Mouse (Mus musculus) frontal cortex, postnatal 36 days (tissue): Measurements from ENCODE around the gene Mcf2l.

Experiments
- DNase-seq, 2 experiments: peaks; one replicate each; pipeline ENCODE4 v3.0.0; 2022; ENCODE audit warnings: low spot score in 2 of 2

The Mcf2l gene

DNA sequence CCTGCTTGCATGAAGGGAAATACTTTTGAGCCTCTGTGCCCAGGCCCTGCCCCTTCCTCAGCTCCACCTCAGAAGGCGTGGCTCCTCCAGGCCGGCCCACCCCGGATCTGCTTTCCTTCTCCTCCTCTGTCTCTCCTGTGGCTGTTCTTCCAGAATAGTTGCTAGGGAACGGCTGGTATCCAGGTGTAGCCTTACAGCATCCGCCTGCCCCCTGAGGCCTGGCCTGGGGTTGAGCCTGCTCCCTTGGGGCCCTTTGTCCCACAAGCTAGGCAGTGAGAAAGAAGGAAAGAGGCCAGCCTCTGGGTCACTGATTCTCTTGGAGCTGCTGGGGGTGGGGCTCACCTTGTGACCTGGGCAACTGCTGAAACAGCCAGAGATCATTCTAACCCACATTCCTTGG is 38.4 kb downstream of the Mcf2l start:
- DNase-seq, result no peak

DNA sequence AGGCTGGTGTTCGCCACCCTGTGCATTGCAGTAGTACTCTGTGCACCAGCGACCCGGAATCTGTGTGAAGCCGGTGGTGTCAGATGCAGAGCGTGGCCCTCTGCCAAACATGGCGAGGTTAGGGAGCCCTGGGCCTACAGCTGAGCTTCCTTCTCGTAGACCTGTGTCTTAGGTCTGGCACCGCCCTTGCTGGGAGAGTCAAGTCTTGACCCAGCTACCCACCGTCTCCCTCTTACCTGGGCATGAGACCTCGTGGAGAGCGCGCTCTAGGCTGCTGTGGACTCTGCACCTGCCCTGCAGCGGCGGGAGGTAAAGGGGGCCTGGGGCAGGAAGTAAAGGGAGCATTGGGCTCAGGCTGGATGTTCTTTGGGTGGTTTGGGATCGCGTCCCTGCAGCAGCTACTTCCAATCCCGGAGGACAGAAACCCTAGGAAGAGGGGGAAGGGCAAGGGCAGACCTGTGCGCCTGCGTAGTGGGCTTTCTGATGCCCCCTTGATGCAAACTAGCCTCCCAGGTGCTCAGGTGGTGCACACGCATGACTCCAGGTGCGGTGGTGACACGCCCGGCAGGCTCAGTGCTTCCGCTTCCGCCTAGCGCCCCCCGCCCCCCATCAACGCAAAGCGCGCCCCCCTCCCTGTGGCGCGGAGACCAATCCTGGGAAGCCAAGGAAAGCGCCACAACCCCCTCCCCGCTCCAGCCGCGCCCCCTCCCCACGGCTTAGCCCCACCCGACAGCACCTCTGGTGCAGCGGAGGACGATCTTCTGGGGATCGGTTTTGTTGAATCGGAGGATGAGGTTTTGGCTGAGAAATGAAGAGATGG is 41.8 kb downstream of the Mcf2l start:
- peak; percentile 47 to 57 for DNase-seq

DNA sequence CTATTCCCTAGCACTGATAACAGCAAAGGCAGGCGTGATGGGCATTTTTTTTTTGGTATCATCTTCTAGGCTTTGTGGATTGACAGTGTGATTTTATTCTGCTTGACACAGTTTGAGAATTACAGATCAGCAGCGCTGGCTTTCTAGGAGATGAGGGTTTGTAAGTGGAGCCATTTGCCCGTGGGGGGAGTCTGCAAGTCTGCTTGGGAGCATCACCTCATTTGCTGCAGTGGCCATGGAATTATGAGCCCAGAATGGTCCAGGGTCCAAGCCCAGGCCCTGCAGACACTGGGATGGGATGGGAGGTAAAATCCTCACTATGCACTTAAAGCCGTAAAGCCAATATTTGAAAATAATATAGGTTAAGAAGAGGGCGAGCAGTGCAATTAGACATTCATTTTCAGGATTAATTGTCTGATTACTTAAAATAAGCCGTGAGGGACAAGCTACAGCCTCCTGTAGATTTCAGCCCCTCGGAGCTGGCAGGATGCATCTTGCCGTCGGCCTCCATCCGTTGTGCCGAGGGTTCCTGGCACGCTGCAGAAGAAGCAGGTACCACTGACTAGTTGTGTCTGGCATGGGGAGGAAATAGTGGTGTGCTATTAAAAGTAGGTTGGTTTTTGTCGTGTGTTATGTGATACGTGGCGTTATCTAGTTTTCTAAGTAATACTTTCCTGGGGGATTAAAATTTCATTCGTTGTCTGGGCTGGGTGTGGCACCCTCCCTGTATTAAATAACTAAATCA is 42.7 kb downstream of the Mcf2l start:
- DNase-seq, result peak in 1 of 2 experiments; percentile 34

DNA sequence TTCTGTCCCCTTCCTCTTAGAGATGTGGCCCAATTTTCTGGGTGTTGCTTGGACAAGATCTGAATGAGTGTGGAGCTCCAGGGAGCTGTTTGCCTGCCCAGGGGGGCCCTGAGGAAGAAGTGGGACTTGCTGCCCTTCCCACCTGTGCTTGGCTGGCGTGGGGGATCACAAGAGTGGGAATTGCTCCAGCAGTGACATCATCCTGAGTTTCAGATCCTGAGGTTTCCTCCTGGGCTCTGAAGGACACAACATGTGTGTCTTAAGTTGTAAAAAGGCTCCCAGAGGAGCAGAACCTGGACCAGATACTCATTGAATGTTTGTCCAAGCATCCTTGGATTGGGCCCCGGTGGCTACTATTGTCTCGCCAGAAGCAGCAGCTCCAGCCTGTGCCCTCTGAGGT is 43.4 kb downstream of the Mcf2l start:
- DNase-seq, result peak; percentile 43 to 45

DNA sequence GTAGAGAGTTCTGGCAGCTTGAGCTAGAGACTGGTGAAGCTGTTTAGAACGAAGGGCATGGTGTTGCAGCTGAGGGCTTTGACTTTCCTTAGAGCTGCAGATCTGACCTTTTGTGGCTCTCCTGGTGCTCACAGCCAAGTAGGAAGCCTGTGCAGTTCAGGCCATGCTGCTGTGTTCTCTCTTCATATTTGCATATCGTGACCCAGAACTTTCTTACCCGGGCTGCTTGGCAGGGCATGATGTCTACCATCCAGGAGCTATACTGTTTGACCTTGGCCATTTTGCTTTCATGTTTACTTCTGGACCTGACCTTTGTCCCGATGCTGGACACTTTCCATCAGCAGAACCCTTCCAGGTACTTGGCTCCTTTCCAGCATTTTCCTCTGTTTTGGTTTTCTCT is 44.2 kb downstream of the Mcf2l start:
- no peak for DNase-seq

DNA sequence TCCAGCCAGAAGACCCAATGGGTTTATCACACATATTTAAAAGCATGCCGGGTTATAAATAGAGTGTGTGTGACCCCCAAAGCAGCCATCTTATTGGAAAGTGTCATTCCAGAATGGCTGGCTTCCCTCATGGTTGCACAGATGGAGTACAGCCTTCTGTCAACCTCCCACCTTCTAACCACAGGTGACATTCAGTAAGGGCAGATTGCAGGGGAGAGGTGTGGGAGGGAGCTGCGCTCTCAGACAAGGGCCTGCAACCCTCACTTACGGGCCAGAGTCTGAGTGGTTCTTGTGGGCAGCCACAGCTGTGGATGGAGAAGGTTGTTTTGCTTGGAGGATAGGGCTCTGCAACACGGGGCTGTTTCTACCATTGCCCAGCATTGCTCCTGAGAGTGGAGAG is 47.0 kb downstream of the Mcf2l start:
- DNase-seq, result no peak

DNA sequence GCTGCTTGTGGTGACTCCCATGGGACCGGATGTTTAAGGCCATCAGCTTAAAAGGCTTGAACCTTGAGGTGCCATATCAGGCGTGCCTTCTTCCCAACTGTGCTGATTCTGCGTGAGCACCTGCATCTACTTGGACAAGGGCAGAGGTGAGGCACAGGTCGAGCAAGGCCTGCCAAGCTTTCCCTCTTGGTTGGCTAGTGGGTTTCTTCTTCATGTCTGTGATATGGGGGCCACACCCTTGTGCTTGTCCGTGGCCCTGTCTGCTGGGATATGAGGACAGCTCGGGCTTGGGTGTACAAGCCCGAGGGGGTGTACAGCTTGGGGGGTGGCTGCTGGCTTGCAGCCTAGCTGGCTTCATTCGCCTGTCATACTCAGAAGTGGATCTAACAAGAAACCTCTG is 51.4 kb downstream of the Mcf2l start:
- no peak for DNase-seq

DNA sequence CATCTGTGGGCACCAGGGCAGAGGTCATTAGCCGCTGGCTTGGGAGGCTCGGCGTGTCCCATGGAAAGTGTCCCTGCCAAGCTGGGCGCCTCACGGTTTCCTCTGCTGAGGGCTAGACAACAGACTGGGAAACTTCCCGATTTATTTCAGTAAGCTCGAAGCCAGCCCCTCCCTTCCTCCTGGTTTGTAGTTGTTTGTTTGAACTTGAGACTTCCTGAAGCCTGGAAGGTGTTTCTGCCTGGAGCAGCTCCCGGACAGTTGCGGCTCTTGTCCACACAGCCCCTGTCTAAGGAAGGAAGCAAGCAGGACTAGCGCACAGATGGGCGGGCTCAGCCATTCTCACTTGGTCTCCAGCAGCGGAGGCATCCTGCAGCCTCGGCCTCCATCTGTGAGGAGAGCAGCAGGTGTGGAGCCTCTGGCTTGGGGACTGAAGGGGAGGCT is 52.4 kb downstream of the Mcf2l start:
- DNase-seq, result no peak

DNA sequence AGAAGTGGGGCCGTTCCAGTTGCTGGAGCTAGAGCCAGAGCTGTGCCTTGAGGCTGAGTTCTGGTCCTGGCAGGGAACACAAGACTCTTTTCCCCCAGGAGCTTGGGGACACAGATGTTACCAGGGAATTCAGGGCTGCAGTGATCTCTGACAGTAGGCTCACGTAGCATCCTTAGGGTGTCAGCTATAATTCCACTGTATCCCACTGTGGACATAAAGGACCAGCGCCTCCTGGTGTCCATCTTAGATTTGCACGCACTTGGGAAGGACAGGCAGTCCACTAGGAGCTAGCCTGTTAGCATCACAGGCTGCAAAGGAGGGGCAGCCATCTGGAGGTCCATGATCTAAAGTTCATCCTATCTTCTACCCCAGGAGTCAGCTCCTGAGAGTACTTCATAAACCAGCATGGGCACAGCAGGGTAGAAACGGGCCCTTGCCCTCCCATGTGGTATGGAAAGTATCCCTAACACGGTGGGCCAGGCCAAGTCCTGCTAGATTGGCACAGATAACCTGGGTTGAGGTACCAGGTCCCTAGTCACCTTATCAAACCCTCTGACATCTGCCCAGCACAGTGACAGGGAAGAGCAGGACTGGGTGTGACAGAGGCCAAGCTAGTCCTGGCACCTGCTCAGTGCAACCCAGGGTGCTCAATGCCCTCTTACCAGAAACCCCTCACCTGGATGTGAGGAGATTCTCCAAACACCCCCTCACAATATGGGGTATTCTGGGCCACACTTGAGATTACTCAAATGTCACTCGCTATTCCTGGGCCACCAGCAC is 53.8 kb downstream of the Mcf2l start:
- DNase-seq, result peak; percentile 42 to 65

DNA sequence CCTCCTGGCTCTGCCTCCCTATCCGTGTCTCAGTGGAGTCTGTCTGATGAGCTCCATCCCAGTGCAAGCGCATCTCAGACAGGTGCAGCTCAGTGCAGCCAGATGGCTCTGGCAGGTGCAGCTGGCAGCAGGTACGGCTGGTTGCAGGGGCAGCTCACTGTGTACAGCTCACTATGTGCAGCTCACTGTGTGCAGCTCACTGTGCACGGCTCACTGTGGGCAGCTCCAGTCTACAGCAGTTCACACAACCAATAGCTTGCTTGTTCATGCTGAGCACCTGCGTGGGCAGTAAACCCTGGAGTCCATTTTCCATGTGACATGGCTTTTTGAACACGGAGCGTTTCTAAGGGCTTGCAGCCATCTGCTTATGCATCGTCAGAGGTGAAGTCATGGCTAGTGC is 54.4 kb downstream of the Mcf2l start:
- no peak for DNase-seq

DNA sequence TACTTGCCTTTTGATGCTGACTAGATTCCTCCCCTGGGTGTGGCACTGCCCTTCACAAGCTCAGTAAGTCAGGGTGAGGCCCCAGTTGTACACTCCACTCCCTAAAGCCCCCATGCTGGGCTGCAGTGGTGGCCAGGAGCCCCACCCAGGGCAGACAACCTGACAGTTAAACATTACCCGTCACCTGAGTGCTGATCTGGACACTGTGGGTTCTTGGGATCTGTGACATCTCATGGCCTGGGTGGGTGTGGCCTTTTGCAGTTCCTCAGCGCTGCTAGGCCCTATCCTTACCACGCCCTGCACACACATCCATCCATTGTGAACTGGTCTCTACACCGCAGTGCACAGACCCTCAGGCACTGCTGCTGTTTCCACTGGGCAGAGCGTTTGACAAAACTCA is 55.3 kb downstream of the Mcf2l start:
- no peak for DNase-seq

DNA sequence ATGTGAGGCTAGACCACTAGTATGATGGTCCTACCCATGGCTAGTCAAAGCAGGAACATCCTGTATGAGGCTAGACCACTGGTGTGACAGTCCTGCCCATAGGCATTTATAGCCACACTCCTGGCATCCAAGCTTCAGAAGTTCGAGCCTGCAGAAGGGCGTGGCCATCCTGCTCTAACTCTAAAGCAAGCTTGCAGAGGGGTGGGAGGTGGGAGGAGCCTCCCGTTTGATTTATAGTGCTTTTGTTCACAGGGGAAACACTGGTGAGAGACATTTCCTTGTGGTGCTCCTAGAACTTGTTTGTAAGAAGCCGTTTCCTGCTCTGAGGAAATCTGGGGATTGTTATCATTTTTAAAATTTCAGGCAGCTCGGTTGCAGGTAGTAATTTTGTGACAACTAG is 56.7 kb downstream of the Mcf2l start:
- DNase-seq, result no peak

DNA sequence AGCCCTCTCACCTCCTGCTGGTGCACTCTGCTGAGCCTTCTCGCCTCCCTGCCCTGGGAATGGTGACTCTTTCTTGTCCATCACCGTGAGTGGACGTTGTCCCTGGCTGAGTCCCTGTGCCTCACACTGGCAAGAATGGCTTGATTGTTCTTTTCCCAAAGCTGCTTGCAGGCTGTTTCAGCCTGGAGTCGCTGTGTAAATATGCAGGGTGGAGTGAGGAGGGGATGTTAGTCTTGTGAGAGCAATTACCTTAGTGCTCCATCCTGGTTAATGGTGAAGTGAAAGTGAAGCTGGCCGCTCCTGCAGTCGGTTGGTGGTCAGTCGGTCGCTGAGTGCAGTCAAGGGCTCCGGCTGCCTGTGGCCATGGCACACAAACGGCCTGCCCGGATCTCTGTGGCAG is 57.8 kb downstream of the Mcf2l start:
- DNase-seq, result no peak

DNA sequence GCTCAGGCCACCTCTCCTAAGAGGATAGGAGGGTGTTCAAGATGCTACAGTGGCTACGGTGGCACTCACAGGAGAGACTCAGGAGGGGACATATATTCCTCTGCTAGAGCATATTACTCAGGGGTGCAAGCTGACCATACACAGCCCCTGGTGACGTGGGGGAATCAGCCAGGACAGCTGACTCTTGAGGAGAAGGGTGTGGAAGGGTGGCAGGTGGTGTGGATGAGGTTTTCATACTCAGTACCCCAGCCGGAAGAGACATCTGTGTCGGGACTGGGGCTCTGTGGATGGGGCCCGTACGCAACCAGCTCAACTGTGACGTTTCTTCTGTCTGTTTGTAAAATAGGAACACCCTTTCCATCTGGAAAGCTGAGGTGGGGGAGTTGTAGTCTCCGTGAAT is 58.9 kb downstream of the Mcf2l start:
- no peak for DNase-seq

DNA sequence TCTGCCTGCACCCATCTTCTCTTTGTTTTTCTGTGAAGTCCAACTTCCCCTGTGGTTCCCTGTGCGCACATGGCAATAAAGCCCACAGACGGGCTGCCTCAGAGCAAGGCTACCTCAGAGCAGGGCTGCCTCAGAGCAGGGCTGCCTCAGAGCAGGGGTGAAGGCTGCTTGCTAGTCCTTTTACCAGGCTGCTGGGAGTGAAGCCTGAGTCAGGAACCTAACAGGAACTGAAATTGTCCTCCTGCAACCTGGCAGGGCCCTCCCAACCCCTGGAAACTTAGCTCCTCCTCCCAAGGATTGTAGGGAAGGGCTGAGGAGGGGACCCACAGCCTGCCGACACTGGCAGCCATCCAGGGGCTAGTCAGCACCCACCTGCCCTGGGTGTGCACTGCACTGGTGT is 60.2 kb downstream of the Mcf2l start:
- no peak for DNase-seq

DNA sequence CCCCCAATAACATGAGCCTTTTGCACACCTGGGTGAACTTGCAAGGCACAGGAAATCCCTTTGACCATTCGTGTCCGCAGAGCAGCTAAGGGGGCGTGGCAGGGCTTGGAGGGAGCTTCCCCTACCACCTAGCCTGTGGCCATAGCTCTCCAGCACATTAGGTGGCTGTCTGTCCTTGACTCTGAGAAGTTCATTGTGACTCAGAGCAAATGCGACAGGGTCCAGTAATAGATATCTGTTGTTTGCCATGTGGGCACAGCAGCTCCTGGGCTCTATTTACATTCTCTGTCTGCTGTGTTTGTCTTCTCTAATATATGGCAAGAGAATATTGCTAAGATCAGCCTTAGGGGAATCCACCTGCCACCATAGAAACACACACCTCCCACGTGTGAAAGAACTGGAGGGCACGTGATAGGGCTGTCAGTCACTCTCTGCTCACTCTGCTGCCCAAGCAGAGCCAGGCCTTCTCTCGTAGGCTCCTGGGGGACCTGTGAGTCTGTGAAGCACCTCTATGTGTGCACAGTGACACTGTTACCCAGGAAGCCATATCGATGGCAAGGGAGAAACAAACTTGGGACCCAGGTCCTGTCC is 60.9 kb downstream of the Mcf2l start:
- DNase-seq, result no peak

DNA sequence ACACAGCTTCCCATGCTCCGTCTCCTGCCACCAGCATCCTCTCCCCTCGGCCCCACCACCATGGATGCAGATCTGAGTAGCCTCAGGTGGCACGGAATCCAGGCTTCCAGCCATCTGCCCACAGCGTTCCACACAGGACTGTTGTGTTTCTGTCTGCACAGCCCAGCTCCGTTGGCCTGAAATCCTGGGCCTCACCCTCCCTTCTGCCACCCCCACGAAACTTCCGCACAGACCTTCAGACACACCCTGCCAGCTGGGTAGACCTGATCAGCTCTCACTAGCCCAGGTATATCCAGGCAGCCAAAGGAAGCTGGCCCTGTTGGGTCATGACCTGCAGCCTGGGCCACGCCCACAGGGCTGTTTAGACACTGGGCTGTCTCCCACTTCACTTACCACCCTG is 66.9 kb downstream of the Mcf2l start:
- DNase-seq, result no peak

DNA sequence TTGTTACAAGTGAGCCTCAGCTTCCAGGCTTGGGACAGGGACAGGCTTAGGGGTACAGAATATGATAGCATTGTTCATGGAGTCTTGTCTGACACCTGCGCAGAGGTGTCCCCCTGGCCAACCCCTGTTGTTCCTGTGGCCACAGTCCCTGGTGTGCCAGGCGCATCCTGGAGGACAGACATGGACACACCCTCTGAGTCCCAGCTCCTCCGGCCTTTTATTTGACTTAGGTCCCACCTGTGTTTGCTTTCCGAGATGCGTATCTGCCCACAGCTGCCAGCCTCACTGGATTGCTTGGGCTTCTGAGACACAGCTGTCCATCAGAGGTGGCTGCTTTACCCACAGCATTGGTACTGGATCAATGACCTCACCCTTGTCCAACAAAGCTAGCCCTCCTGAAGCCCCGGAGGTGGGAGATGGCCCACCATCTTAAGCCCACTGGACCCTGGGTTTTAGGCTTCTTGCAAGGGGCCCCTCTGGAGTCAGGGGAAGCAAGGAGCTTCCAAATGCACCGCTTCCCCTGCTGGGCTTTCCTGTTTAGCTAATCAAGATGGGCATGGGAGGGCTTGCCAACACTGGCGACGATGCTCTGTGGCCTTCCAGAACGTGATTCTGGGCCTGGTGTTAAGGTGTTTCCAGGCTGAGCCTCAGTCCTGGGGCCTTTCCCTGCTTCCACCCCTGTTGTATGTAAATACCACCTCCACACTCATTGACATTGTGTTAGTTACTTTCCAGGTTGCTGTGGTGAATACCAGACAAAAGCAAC is 67.7 kb downstream of the Mcf2l start:
- DNase-seq, result no peak

DNA sequence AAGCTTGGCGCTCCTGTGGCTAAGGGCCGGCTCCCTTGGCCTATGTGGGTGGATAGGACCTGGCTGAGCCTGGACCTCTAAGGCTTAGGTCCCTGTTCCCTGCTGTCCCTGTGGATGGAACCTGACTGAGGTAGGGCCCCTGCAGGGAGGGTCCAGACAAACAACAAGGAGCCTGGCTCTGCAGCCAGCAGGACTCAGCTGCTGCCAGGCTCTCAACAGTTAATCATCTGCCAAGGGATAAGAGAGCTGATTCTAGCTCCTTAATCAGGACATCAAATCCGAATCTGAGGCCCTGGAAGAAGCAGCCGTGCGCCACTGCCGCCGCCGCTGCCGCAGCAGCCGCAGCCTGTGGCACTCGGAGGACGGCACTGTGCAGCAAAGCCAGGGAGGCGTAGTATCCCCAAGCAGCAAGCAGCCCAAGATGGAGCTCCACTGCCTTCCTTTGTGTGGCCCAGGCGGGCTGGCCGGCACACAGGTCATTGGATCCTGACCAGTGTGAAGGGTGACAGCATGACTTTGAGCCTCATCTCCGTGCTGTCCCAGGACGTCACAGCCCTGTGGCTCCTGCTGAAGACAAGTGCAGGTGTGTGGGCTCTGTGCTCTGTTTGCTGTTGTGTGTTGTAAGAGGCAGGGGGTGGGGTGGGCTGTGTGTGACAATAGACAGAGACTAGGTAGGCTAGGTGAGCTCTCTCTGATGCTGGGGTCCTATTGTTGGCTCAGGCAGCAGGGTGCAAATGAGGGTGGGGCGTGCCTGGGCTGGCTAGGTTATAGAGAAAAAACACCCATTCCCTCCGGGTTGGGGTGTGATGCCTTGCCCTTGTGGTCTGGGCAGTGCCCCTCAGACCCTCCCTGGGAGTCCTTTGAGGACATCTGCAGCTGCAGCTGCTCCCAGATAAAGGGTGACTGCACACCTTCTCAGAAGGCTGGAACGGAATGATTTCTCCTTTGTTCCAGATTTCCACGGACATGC is 74.3 kb downstream of the Mcf2l start:
- no peak for DNase-seq

DNA sequence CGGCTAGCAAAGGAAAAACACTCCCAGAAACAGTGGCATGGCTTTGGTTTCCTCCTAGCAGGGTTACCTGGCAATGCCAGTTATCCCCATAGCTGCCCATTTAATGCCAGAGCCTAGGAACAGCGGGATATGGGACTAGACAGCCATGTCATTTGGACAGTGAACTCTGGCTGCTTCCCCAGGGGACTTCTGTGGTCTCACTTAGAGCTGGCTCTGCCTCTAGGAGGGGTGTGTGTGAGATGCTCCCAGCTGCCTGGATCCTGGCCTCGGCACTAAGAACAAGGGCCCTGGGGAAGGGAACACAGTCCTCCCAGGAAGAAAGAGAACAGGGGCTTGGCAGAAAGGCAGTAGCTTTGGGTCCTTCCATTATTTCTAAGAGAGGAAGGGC is 75.0 kb downstream of the Mcf2l start:
- no peak for DNase-seq
